Mouse (Mus musculus): ENCODE measurements around the gene Gm29094. TPM values are rescaled to one million over a fixed set of nuclear protein-coding genes. Genes with fewer than 3 reads are reported as not detected.

Gene Gm29094
- polyA plus RNA-seq, 1 experiment from 2014 or later, result not detected

GRCm38 (mm10) chr9:89264571-89264970, 65.4 kb downstream of the Gm29094 start:
- Histone ChIP-seq H3K4me3 (ENCODE audit: low read depth, low read length) (no peak overlapping the region), H3K9me3 (ENCODE audit: control insufficient read depth, low read length) (no peaks in the 10 kb centered on the region), H3K4me2 (ENCODE audit: low read depth, severe bottlenecking) (no peak overlapping the region), H3K36me3 (ENCODE audit: control insufficient read depth, insufficient read depth, low read length) (no peaks in the 10 kb centered on the region), H3K27me3 (ENCODE audit: control insufficient read depth, insufficient read depth, low read length) (no peaks in the 10 kb centered on the region), H3K4me1 (ENCODE audit: control insufficient read depth, insufficient read depth, low read length) (no peaks in the 10 kb centered on the region), H3K27ac (replicated peaks; ENCODE audit: low read depth, low read length) (no peak overlapping the region), H3K9ac (ENCODE audit: low read length) (no peak overlapping the region)
- DNase-seq (ENCODE audit: low spot score) (no peak), ATAC-seq (ENCODE audit: insufficient number of reproducible peaks, low FRiP score, low TSS enrichment, low read depth) (no peak)
- 89% methylated on average over 1 of the region's 1 CpGs for WGBS

Other genes with a start within 250 kb of the Gm29094 start
- not detected in 2 replicates for gene Bcl2a1a, start 242.5 kb upstream of the Gm29094 start, polyA plus RNA-seq (2014; fragmentation: Nextera tagmentation; extraction: Ambion mirVana)
- not detected in 2 replicates for gene Trim43b, start 106.5 kb upstream of the Gm29094 start, polyA plus RNA-seq (2014; fragmentation: Nextera tagmentation; extraction: Ambion mirVana)
- 0.31 TPM in 1 of 2 replicates, not detected in the other for gene Bcl2a1b, start 170 bp upstream of the Gm29094 start, polyA plus RNA-seq (2014; fragmentation: Nextera tagmentation; extraction: Ambion mirVana)
- gene Mthfs, start 11.3 kb downstream of the Gm29094 start, polyA plus RNA-seq (2014; fragmentation: Nextera tagmentation; extraction: Ambion mirVana), result 17.5 and 18.8 TPM in 2 replicates